Mouse (Mus musculus) monocyte, adult 2 months (primary cell): ENCODE measurements around the gene Wars2.

Experiments used
- DNase-seq, 2 experiments: peaks; one replicate each; pipeline ENCODE4 v3.0.0; 2022; ENCODE audit warnings: low spot score in 2 of 2, low read depth in 1 of 2

Gene Wars2

GRCm38 (mm10) chr3:99263471-99263903 lies 122.6 kb downstream of the Wars2 start:
- DNase-seq = no peak

DNA sequence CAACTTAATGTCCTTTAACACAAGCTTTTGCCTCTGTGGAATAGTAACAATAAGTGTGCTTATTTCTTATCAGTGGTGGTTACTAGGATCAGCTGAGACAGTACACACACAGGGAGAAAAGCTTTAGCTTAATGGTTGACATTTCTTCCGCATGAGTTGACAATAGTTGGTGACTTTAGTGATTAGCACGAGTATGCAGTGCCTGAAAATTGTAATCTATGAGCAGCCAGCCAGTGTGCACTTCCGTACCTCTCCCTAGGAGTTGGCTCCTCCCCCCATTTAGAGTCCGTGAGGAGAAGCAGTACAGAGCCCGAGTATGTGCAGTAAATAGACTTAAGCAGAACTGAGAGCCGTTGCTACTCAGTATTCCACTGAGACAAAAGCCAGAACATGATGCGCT lies 123.8 kb downstream of the Wars2 start:
- no peak for DNase-seq

GRCm38 (mm10) chr3:99266752-99267303 lies 126.0 kb downstream of the Wars2 start:
- DNase-seq = no peak

DNA sequence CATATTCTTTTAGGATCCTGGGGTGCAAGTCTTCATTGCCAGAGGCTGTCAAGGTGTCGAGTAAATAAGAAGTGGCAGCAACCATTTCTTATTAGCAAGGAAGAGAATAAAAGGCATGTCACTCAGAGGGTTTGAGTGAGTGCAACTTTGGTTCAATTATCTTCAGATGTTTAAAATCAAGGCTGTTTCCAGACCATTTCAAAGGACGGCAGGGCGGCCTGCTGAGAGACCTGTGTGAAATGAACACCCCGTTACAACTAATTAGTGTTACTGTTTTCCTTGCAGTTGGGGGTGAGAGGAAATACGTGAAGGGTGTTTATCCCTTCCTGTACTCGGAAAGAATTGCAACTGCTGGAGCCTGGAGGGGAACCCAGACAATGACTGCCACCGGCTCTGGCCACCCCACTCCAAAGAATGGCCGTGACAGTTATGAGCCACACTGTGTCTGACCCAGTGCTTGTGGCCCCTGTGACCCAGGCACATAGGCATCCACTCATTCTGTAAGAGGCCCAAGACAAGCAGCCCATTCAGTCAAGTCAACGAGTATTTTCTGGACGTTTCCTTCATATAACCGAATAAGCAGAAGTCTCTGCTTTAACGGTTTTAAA lies 137.2 kb downstream of the Wars2 start:
- no peak for DNase-seq

DNA sequence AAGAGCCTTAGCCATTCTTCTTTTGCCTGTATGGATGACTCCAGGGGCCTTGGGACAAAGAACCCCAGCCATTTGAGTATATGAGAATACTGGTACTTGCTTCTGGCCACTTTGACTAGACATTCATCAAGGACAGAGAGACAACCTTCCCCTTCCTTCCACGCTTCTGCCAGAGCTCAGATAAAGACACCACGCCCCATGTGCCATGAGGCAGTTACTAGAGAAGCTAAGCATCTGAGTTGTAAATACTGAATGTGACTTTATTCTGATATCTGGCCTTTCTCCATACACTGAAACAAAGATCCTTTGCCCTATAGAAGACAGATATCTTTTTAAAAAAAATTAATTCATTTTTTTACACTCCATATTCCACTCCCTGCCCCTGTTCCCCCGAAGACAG lies 138.8 kb downstream of the Wars2 start:
- DNase-seq = no peak

GRCm38 (mm10) chr3:99281453-99281852 lies 140.6 kb downstream of the Wars2 start:
- DNase-seq = no peak

- DNase-seq = no peak
These were observed 147.4 kb downstream of the Wars2 start for GRCm38 (mm10) chr3:99288302-99288701.
